Mouse (Mus musculus): Measurements from ENCODE around the gene Neu3. TPM values are rescaled to one million over a fixed set of nuclear protein-coding genes. Genes with fewer than 3 reads are reported as not detected.
A peak's percentile ranks its signal among the peaks of the same experiment; 100 is the strongest.
"Not testable (repeated sequence)": the region's sequence is repeated elsewhere in the genome, so short reads cannot be mapped to it uniquely, and the experiment has no call there.

The Neu3 gene
- total RNA-seq, 2 experiments from 2014 or later, result 1.9 to 2.4 TPM

DNA sequence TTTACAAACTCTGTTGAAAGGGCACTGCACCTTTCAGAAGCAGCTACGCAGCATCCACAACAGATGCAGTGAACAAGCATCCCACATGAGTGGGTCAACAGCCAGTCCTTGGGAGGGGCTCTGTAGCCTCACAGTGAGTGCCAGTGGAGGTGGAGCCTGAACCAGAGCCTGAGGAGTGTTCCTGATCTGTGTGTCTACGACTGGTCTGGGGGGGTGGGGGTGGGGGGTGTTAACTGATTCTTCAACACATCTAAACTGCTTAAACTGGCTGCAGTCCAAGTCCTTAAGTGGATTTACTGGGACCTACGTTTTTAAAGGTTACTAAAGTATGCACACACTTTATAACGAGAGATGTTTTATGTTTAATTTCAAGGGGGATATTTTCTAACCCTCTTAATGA lies 8.6 kb upstream of the Neu3 start:
- DNase-seq (ENCODE audit: low spot score in 2 of 2), result no peak

DNA sequence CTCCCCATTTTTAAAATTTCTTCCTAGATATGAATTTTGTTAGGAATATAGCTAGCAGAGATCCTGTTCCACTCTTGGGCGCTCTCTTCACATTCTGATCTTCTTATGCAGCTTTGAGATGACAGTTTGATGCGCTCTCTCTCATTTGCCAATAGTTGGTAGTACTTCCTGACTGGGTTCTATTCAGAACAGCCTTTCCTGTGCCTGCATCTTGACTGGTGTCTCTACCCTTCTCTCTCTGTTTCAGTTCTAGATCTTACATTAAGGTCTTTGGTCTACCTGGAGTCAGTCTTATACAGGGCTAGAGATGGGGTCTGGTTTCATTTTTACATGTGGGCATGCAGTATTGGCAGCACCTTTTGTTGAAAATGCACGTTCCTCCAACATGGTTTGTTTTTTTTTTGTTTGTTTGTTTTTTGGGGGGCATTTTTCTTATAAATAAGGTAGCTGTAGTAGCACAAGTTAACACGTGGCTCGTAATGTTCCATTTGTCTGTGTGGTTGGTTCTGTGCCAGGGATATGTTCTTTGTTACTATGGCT lies 6.2 kb upstream of the Neu3 start:
- DNase-seq (ENCODE audit: low spot score in 2 of 2), result no peak

DNA sequence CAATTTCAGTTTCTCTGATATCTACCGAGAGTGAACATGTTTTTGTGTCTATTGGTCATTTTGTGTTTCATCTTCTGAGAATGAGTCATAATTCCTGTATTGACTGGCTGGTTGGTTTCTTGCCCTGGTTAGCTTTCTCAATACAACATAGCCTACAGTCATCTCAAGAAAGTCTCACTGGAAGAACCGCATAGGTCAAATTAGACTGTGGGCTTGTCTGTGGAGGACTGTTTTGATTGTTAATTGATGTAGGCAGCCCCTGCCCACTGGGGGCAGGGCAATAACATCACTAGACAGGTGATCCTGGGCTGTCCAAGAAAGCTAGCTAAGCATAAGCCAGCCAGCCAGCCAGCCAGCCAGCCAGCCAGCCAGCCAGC lies 5.6 kb upstream of the Neu3 start:
- DNase-seq (ENCODE audit: low spot score in 2 of 2), result no peak

DNA sequence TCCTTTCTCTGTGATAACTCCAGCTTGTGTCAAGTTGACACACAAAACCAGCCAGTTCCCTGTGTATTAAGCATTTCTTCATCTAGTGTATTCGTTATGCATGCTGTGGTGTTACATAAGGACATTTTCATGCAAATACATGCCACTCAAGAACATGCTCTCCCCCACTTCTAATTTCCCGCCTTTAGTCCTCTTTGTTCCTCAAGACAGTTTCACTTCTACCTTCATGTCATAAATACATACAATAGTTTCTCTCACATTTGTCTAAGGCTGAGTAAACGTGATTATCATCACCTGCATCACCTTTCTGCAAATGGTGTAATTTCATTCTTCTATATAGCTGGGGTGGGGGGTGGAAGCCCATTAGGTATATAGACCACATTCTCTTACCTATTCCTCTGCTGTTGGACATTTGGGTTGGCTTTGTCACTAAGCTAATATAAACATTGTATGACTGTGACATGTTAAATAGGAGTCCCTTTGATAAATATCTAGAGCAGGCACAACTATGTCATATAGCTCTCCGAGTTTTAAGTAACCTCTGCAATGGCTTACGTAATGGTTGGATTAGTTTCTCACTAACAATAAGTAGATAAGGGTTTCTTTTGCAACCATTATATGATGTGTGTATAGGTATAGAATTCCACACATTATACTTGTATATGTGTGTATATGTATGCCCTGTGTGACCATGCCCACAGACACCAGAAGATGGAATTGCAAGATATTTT lies 5.1 kb upstream of the Neu3 start:
- DNase-seq (ENCODE audit: low spot score in 2 of 2), result no peak

DNA sequence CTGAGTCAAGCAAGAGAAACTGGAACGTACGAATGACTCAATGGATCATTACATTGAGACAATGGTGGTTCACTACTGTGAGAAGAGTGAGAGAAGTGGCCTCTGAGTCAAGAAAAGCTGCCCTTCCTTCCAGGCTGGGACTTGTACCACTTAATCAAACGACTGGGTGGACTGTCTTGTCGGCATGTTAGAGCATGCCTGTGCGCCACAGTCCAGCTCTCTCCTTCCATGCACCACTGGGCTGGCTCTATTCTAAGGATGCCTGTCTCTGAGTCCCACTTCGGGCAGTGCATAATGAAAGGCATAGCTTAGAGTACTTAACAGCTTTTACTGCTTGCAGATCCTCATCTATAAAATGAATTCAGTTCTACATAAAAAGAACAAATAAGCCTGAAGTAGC lies 2.1 kb downstream of the Neu3 start:
- DNase-seq (ENCODE audit: low spot score in 2 of 2), result no peak

DNA sequence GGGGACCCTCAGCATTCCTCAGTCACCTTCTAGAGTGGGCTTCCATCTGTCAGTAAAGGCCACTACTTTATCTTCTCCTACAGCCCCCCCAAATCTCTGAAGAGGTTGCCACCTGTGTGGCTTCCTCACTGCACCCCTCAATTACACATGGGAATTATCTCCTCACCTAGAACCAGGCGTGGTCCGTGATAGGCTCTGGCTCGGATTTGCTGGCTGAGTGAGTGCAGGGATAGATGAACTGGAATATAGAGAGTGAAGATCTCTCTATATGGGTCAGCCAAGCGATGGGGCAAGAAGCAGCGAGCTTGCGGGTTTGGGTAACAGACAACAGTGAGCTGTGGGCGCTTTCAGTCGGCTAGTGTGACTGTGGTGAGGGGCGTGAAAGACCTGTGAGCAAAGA lies 2.7 kb downstream of the Neu3 start:
- DNase-seq (ENCODE audit: low spot score in 2 of 2), result no peak

DNA sequence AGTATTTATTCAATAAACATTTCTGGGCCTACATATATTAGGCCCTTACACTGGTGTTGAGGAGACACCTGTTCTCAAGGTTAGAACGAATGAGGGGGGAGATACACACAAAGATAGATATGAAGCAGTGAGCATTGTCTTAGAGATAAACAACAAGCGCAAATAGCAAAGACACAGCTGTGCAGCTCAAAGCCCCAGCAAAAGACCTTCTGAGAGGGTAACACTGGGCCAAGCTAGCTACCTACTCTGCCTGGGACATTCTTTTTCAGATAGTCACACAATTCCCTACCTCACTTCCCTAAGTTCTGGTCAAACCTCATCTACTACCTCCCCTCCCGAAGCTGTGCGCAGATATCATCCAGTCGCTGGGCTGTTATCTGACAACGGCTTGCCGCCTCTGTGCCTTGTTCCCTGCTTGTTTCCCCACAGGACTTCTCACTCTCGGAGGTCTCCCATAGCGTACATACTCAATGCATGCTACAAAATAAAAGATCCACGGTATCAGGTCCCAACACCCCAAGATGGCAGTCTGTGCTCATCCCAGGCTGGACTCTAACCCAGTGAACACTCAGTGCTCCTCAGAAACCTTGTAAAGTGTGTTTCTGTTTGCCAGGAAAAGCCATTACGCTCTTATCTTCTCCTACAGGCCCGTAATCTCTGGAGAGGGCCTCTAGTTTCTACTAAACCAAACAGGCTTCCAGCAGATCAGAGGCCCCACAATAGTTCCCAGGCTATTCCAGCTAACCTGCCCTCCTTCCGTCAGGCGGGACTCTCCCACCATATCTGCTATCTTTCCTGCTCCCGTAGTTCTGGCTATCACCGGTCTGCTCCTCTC lies 3.4 kb downstream of the Neu3 start:
- DNase-seq (ENCODE audit: low spot score in 2 of 2), result no peak

DNA sequence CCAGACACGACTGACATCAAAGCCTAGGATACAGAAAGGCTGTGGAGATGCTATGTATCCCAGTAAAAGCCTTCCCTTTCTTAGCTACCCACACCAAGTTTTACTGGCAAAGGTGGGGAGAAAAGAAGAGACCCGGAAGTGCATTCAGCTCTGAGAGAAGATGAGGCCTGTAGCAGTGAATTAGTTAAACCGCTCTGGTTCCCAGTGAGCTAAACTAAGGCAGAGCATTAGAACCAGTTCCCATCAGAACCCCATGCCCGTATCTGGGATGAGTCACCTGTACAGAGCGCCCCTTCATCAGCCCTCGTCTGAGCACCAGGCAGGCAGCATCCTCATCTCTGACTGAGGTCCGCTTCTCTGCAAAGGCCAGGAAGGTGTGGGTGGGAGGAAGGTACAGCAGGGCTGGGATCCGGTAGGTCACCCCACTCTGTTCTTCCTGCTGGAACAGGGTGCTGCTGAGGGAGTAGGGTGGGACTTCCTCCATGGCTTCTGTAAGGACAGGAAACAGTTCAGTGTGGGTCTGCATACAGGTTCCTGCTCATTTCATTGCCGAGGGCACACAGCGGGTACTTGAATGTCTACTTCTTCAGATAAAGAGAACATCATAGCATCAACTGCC lies 5.1 kb downstream of the Neu3 start:
- no peak for DNase-seq (ENCODE audit: low spot score in 2 of 2)

DNA sequence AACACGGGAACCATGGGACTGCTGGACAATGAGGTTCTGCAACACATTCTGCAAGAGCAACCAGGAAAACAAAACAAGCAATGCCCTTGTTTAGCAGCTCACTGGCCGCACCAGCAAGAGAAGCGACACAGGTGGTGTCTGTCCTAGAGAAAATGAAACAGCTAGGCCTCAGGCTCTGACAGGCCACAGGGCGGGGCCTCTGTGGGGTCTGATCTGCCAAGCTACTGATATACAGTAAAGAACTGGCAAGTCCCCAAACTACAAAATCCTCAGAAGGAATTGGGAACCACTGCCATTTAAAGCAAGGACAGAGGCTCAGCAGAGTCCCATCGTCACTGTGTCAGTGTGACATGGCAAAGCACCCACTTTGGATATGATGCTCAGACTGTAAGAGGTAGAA lies 5.8 kb downstream of the Neu3 start:
- no peak for DNase-seq (ENCODE audit: low spot score in 2 of 2)

DNA sequence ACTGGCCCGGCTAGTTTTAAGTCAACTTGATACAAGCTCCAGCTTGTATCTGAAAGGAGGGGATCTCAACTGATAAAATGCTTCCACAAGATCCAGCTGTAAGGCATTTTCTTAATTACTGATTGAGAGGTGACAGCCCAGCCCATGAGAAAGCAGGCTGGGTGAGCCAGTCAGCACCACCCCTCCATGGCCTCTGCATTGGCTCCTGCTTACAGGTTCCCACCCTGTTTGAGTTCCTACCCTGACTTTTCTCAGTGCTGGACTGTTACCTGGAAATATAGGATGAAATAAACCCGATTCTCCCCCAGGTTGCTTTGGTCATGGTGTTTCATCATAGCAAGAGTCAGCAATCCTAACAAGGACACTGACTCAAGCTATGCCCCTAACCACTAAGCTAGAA lies 6.3 kb downstream of the Neu3 start:
- no peak for DNase-seq (ENCODE audit: low spot score in 2 of 2)

DNA sequence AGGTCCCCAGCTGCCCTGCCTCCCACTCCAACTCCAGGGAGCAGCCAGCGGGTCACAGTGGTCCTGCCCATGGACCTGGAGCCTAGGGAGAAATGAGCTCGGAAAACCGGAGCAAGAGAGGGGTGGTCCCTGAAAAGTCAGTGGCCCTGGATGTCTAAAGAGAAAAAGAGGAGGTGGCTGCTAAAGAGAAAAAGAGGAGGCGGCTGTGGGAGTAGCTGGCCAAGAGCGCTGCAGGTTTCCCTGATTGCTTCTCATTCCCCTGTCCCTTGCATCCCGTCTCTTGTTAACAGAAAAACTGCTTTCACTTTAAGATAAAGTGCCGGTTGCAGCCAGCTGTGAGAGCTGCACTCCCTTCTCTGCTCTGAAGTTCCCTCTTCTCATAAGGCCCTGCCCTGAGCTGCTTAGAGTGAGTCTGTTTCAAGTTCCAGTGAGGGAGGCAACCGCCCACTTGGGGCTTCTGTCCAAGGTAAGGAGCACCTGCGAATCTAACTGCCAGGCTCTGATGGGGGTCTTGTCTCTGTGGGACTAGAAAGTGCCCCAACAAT lies 10.0 kb downstream of the Neu3 start:
- DNase-seq (ENCODE audit: low spot score in 2 of 2), result not testable (repeated sequence)

DNA sequence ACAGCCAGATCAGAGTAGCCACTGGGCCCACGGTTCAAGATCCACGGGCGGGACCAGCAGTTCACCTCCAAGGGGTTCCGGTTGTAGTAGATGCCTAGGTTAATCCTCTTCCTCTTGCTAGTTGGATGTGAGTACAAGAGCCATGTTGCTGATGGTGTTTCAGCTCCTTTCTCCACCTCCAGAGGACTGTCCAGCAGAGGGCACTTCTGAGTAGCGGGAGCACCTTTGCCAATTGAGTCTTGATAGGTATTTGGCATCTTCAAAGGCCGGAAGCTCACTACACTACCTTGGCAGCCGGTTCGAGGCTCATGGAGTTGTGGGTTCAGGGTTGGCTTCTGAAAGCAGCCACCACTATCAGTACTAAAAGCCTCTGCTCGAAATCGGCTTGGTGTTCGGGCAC lies 14.8 kb downstream of the Neu3 start:
- DNase-seq (ENCODE audit: low spot score in 2 of 2), result peak; percentile 47 to 50

DNA sequence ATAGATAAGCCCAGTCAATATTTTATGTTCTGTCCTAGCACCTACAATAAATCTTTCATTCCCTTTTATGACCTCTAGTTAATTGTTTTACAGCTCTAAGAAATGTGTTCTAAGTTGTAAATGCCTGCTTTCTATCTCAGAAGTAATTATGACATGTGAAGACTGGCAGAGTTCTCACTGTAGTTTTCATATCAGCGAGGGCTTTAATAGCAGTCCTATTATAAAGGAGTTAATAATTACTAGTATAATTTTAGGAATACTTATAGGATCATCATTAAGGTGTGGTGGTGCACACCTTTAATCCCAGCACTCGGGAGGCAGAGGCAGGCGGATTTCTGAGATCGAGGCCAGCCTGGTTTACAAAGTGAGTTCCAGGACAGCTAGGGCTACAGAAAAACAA lies 16.6 kb downstream of the Neu3 start:
- no peak for DNase-seq (ENCODE audit: low spot score in 2 of 2)

DNA sequence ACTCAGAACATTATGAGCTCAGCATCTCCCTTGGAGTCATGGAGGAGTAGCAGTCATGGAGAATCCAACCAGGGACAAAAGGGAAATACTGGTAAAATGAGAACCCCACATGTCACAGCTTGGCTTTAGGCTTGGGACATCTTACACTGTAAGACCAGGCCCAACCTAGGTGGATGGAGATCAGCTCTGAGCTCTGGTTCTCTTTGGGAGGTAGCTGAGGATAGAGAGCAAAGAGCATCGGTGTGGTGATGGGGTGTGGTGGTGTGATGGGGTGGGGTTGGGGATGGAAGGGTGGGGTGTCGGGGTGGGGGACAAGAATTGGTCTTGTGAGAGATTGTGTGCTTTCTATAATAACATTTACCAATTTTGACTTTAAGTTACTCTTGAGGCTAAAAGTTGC lies 17.4 kb downstream of the Neu3 start:
- DNase-seq (ENCODE audit: low spot score in 2 of 2), result no peak

DNA sequence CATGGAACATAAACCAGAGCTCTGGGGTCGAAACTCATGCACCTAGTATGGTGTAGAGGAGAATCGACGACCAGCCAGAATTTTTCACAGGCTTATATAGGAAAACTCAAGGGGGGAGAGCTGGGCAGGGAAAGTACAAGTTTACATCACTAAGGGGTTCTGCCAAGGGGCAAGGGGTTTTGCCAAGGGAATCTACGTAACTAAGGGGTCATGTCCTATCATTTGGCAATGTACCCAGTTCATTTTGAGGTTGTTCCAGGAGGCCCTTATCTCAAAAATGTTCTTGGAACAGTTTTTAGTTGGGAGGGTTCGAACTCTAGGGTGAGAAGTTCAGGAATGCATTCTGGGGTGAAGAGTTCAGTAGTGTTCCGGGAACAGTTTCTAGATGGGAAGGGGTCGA lies 21.2 kb downstream of the Neu3 start:
- not testable (repeated sequence) for DNase-seq (ENCODE audit: low spot score in 2 of 2)

DNA sequence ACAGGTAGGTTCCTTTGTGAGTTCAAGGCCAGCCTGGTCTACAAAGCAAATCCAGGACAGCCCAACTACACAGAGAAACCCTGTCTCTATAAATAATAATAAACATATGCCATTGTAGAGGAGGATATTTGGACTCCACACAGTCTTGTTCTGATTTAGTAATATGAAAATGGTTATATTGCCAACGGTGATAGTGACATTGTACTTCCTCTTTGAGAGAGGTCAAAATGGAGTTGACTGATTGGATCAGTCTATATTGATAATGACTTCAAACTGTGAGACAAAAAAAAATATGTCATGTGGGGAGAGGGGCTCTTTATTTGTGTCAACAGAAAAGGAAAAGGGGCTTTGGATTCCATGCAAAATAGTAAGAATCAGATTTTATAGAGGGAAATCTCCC lies 22.9 kb downstream of the Neu3 start:
- no peak for DNase-seq (ENCODE audit: low spot score in 2 of 2)

DNA sequence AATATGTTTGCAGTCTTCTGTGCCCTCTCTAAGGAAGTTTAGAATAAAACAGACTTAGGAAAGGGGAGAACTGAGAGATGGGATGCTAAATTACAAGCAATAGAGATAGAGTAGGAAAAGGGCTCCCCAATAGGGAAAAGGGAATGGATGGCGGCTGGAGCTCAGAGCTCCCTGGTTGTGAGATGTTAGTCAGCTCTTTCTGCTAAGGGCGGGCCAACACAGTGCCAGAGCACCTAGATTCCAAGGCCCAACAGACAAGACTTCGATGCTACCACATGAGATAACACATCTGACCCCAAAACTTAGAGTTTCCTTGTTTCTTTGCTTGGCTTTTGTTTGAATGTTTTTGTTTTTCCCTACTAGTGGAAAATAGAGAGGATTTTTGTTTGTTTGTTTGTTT lies 24.2 kb downstream of the Neu3 start:
- not testable (repeated sequence) for DNase-seq (ENCODE audit: low spot score in 2 of 2)

DNA sequence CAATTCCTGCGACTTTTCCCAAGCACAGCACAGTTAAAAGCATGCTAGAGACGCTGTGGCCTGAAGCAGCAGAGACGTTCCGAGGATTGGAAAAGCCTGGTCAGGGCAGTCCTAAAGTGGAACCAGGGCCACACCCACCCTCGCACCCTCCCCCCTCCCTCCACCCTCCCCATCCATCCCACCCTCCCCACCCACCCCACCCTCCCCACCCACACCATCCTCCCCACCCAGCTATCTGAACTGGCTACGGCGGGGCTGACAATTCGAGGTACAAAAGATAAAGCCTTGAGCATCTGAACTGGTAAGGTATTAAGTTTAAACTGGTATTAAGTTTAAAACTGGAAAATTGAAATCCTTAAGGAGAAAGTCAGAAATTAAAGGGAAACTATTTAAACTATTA lies 24.7 kb downstream of the Neu3 start:
- no peak for DNase-seq (ENCODE audit: low spot score in 2 of 2)

DNA sequence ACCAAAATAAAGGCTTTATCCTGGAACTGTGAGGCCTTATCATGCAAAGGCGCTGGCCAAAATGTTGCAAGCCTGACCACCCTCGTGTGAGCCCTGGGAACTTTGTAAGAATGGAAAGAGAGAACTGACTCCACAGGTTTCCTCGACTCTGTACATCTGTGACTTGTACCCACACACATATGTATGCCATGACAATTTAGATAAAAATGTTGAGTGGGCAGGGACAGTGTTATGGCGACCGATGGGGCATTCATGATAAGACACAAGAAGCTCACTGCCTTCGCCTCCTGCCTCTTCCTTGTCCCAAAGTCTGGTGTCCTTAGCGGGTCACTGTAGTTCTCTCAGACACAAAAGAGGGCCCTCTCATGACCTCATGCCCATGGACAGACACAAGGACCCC lies 29.1 kb downstream of the Neu3 start:
- no peak for DNase-seq (ENCODE audit: low spot score in 2 of 2)

DNA sequence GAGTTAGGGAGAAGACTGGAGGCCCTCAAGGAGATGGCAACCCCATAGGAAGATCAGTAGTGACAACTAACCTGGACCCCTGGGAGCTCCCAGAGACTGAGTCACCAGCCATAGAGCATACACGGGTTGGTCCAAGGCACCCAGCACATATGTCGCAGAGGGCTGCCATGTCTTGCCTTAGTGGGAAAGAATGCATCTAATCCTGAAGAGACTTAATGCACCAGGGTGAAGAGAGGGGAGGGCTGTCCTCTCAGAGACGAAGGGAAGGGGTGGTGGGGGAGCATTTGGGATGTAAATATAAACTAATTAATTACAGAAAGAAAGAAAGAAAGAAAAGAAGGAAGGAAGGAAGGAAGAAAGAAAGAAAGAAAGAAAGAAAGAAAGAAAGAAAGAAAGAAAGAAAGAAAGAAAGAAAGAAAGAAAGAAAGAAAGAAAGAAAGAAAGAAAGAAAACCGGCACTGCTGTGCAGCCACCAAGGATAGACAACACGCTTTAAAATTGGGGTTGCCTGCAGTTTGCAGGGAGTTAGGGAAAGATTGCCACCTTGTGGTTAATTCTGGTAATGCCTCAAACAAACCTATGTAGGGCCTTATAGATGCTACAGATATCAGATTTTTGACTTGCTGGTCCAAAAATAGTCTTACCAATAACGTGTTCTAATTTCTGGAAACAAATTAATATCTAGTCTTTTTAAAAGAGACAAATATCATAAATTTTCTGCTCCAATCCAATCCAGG lies 30.1 kb downstream of the Neu3 start:
- peak; percentile 49 to 66 for DNase-seq (ENCODE audit: low spot score in 2 of 2)

DNA sequence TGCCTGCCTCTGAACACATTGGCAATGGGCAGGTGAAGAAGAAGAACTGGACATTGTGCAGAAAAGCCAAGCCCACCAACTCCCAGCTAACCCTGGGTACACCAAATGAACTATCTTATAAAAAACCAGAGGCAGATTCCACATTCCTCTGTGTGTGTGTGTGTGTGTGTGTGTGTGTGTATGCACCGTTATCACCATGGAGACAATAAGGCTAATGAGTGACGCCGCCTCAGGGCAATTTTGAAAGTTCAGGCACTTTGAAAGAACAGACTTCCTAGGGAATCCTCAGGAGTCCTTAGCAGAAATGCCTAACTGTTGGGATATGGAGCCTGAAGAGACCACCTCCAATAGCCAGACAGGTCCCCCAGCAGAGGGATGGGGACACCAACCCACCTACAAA lies 31.0 kb downstream of the Neu3 start:
- DNase-seq (ENCODE audit: low spot score in 2 of 2), result no peak
